Mouse (Mus musculus): ENCODE results near the gene Wbp1. TPM values are rescaled to one million over a fixed set of nuclear protein-coding genes. Genes with fewer than 3 reads are reported as not detected.

Wbp1 gene
- polyA plus RNA-seq, 2 experiments, result 22.0 to 27.7 TPM

- peaks cover 26% of the 10 kb centered on the region for H3K27me3 ChIP-seq (ENCODE audit: control insufficient read depth, insufficient read depth, low read length)
Observed at GRCm38 (mm10) chr6:83136881-83137575, 15.7 kb upstream of the Wbp1 start.

GRCm38 (mm10) chr6:83136291-83136880 is 15.0 kb upstream of the Wbp1 start:
- peaks cover 23% of the 10 kb centered on the region for H3K27me3 ChIP-seq (ENCODE audit: control insufficient read depth, insufficient read depth, low read length)
- peak overlapping the region; percentile 66 for H3K4me2 ChIP-seq (ENCODE audit: low read depth)
- H3K4me1 ChIP-seq (replicated peaks; ENCODE audit: control insufficient read depth in 2 of 2, insufficient read depth in 2 of 2, low read length in 1 of 2), result peaks cover 5 to 6% of the 10 kb centered on the region in 2 experiments; a peak in 3 of 4 replicates
- H3K9ac ChIP-seq (replicated peaks), result peak overlapping the region; percentile 50; the same call in 1 of the 2 replicates
- no peak overlapping the region for H3K27ac ChIP-seq
- TF ChIP-seq EP300 (IDR thresholded peaks at IDR 0.05; ENCODE audit: low read depth) (no peak), CTCF (IDR thresholded peaks at IDR 0.05; ENCODE audit: low read depth) (no peak)
- H3K9me3 ChIP-seq (ENCODE audit: control insufficient read depth, low read length), result no peaks in the 10 kb centered on the region
- H3K4me3 ChIP-seq (ENCODE audit: insufficient read depth in 1 of 2, low read depth in 2 of 2, low read length in 2 of 2), result peak overlapping the region; percentile 53 to 55
- DNase-seq (ENCODE audit: low read depth in 3 of 3, low spot score in 3 of 3) (no peak), ATAC-seq (ENCODE audit: insufficient read depth) (no peak)
- WGBS (ENCODE audit: insufficient replicate concordance), result 41% methylated on average over 5 of the region's 5 CpGs
- H3K36me3 ChIP-seq (replicated peaks; ENCODE audit: control insufficient read depth, insufficient read depth, low read depth), result no peaks in the 10 kb centered on the region

More at GRCm38 (mm10) chr6:83136881-83137575, 15.7 kb upstream of the Wbp1 start:
- no peak for DNase-seq (ENCODE audit: low read depth in 3 of 3, low spot score in 3 of 3)
- Histone ChIP-seq H3K4me3 (ENCODE audit: insufficient read depth in 1 of 2, low read depth in 2 of 2, low read length in 2 of 2) (peak overlapping the region; percentile 53 to 55), H3K4me1 (replicated peaks; ENCODE audit: control insufficient read depth in 2 of 2, insufficient read depth in 2 of 2, low read length in 1 of 2) (peaks cover 4 to 6% of the 10 kb centered on the region in 2 experiments; a peak in 3 of 4 replicates), H3K9me3 (ENCODE audit: control insufficient read depth, low read length) (no peaks in the 10 kb centered on the region), H3K27ac (peak overlapping the region; percentile 41), H3K4me2 (ENCODE audit: low read depth) (peak overlapping the region; percentile 66), H3K9ac (replicated peaks) (peak overlapping the region; percentile 50), H3K36me3 (replicated peaks; ENCODE audit: control insufficient read depth, insufficient read depth, low read depth) (no peaks in the 10 kb centered on the region)
- WGBS (ENCODE audit: insufficient replicate concordance), result 2% methylated on average over 26 of the region's 26 CpGs
- ATAC-seq (ENCODE audit: insufficient read depth), result peak; percentile 25; the same call in 1 of the 2 replicates
- no peak for TF ChIP-seq CTCF (IDR thresholded peaks at IDR 0.05; ENCODE audit: low read depth)
- no peak for TF ChIP-seq EP300 (IDR thresholded peaks at IDR 0.05; ENCODE audit: low read depth)

- Histone ChIP-seq H3K36me3 (replicated peaks; ENCODE audit: control insufficient read depth, insufficient read depth, low read depth) (no peaks in the 10 kb centered on the region), H3K27ac (no peak overlapping the region), H3K9me3 (ENCODE audit: control insufficient read depth, low read length) (no peaks in the 10 kb centered on the region), H3K4me3 (ENCODE audit: insufficient read depth in 1 of 2, low read depth in 2 of 2, low read length in 2 of 2) (peak overlapping the region; percentile 53 to 55), H3K4me1 (replicated peaks; ENCODE audit: control insufficient read depth in 2 of 2, insufficient read depth in 2 of 2, low read length in 1 of 2) (peaks cover 8 to 10% of the 10 kb centered on the region in 2 experiments; a peak in 3 of 4 replicates), H3K4me2 (ENCODE audit: low read depth) (peak overlapping the region; percentile 66), H3K9ac (replicated peaks) (no peak overlapping the region), H3K27me3 (ENCODE audit: control insufficient read depth, insufficient read depth, low read length) (peaks cover 23% of the 10 kb centered on the region)
- 20% methylated on average over 37 of the region's 37 CpGs for WGBS (ENCODE audit: insufficient replicate concordance)
- DNase-seq (ENCODE audit: low read depth in 3 of 3, low spot score in 3 of 3) (no peak), ATAC-seq (ENCODE audit: insufficient read depth) (no peak)
- TF ChIP-seq CTCF (IDR thresholded peaks at IDR 0.05; ENCODE audit: low read depth) (no peak), EP300 (IDR thresholded peaks at IDR 0.05; ENCODE audit: low read depth) (no peak)
Observed at GRCm38 (mm10) chr6:83135571-83136161, 14.3 kb upstream of the Wbp1 start.

- Histone ChIP-seq H3K4me1 (replicated peaks; ENCODE audit: control insufficient read depth in 2 of 2, insufficient read depth in 2 of 2, low read length in 1 of 2) (peaks cover 8 to 10% of the 10 kb centered on the region in 2 experiments; a peak in 3 of 4 replicates), H3K27me3 (ENCODE audit: control insufficient read depth, insufficient read depth, low read length) (peaks cover 23% of the 10 kb centered on the region)
Observed at GRCm38 (mm10) chr6:83134951-83135513, 13.7 kb upstream of the Wbp1 start, which contains the start of gene Rtkn. Rtkn (plus strand) TSS chr6:83135463.

More at GRCm38 (mm10) chr6:83134951-83135513, 13.7 kb upstream of the Wbp1 start, which contains the start of gene Rtkn:
- no peak for DNase-seq (ENCODE audit: low read depth in 3 of 3, low spot score in 3 of 3)
- Histone ChIP-seq H3K27ac (no peak within 1 kb of the TSS), H3K9me3 (ENCODE audit: control insufficient read depth, low read length) (no peaks in the 10 kb centered on the region), H3K4me3 (ENCODE audit: insufficient read depth in 1 of 2, low read depth in 2 of 2, low read length in 2 of 2) (peak within 1 kb of the TSS; percentile 53 to 55), H3K9ac (replicated peaks) (no peak within 1 kb of the TSS), H3K4me2 (ENCODE audit: low read depth) (peak within 1 kb of the TSS; percentile 66), H3K36me3 (replicated peaks; ENCODE audit: control insufficient read depth, insufficient read depth, low read depth) (no peaks in the 10 kb centered on the region)
- ATAC-seq (ENCODE audit: insufficient read depth), result no peak
- TF ChIP-seq CTCF (IDR thresholded peaks at IDR 0.05; ENCODE audit: low read depth), result no peak
- TF ChIP-seq EP300 (IDR thresholded peaks at IDR 0.05; ENCODE audit: low read depth), result no peak
- WGBS (ENCODE audit: insufficient replicate concordance), result 61% methylated on average over 7 of the region's 7 CpGs
